Mouse (Mus musculus): ENCODE measurements around the gene Prkcb.

DNA sequence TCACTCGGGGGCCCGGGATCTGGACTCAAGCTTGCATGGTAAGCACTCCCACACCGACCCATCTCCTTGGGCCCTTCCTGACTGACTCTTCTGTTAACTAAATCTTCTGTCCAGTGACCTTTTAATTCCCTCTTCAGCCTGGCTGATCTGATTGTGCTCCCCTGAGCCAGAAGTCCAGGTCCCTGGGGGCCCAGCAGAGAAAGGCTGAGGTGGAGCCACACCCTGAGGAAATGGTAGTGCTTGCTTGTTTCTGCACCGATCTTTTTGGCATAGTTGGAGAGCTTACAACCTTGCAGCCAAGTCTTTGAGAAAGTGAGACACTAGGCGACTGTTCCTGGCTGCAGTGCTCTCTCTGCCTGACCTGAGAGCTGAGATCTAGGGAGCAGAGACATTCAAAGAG lies 183.7 kb downstream of the Prkcb start:
- TF ChIP-seq FLI1 (IDR thresholded peaks at IDR 0.05; ENCODE audit: low read length) (no peak), GATA1 (IDR thresholded peaks at IDR 0.05; ENCODE audit: borderline replicate concordance, low read length) (no peak)

All from megakaryocyte, embryonic 14.5 days (primary cell).